Mouse (Mus musculus): ENCODE measurements around the gene Sall2.
"Not testable (repeated sequence)": the region's sequence is repeated elsewhere in the genome, so short reads cannot be mapped to it uniquely, and the experiment has no call there.

Sall2 gene

DNA sequence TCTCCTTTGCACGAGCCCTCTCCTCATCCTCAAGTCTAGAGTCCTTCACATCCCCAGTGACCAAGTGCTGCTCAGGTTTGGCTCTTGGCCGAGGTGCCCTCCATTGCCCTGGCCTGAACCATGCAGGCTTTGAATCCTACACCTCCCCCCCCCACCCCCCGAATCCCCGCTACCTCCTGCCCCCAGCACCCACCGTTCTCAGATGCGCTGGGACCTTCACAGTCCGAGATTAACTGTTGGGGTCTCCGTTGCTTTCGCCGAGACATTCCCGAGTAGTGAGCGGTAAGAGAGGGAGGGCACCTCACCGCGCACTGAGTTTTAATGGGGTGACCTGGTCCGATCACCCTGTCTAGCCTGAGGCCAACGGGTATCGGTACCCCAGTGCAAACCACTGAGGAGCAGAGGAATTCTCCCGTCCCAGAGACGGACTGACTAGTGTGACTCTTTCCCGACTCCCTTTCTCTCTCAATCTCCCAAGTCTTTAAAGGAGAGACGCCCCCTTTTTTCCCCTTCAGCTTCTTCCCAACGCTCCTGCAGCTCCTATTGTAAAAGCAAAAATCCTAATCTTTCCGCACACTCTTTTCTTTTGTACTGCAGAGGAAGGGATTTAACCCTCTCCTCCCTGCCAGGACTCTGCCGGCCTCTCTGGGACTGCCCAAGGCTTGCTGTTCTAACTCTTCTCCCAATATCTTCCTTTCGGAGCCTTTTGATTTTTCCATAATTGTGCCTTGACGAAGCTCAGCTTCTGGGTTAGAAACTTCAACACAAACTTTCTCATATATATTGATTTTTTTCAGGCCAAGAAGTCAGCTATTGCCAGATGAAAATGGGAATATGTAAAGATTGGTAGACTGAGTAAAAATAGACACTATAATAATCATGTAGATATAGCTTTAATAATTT, at the start of gene Sall2:
Gene Sall2 (minus strand): TSS at position 853 of the 903 bp plus-strand sequence.
- no peak for DNase-seq

DNA sequence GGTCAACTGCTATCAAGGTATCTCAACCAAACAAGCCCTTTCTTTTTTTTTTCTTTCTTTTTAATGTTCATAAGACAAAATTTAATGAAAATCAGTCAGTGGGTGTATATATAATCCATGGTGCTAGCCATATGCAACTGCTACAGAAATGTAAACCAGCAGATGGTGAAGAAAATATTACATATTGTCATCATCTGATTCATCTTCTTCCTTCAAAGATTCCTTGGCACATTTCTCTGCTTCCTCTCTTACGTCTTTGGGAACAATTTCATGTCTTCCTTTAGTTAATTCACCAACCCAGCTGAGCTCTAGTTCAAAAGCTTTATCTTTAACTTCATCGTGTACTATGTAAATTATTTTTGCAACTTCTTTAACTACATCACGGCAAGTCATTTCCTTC, 40.2 kb upstream of the Sall2 start:
- no peak for DNase-seq

DNA sequence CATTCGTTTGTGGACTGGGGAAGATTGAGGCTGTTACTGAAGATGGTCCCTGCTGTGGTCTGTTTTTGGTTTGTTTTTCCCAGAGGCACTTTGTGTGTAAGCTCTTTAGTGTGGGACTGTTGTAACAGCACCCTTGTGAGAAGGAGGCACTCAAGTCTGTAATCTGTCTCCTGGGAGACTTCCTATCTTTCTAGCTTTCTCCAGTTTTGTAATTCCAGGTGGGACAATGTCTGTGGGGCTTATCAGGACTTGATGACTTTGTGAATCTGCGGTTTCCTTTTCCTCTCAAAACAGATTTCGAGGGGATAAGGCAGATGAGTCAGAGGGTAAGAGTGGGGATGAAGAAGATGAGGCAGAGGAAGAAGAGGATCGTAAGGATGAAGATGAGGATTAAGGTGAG, 27.7 kb upstream of the Sall2 start, which contains the start of gene Olfr1513:
Gene Olfr1513 (minus strand): TSS at position 101 of the 400 bp plus-strand sequence.
- no peak for DNase-seq

DNA sequence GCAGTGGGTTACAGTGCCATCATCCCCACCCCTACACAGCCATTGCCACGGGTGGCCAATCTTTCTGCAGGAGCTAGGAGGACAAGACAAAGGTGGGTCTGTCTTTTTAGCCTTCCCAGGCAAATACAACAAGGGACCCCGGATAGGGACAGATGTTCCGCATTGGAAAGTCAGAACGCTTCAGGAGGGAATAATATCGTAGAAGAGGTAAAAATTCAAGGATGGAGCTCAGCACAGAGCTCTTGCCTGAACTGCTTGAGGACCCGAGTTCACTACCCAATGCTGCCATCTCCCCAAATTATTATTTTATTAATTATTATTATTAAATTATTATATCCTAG, 10.9 kb upstream of the Sall2 start:
- no peak for DNase-seq

DNA sequence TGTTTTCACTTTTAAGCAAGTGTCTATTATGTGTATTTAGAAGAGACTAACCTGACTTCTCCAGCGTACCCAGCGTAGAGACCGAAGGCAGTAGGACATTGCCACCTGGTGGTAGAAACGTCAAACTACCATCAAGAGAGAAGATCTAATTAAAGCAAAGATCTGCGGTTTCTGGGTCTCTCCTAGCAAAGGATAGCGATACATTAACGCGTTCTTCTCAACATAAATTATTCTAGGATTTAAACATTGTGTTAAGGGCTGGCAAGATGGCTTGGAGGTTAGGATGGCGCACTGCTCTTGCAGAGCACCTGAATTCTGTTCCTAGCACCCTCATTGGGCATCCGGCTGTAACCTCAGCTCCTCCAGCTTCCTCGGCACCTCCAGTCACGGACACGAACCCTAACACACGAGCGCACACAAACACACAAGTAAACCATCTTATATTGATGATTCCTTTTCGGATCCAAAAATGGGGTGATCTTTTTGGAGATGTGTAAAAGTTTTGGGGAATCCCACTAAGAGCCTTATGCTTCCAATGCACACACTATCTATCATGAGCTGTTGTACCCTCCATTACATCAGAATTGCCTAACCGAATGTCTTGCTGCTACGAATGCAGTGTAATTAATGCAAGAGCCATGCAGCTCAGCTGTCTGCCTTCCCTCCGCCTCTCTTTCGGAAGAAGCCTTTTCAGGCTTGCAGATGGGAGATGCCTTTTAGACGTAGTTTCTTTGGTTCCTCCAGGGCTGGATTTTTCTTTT, 10.4 kb upstream of the Sall2 start:
- peak; percentile 57 for DNase-seq

DNA sequence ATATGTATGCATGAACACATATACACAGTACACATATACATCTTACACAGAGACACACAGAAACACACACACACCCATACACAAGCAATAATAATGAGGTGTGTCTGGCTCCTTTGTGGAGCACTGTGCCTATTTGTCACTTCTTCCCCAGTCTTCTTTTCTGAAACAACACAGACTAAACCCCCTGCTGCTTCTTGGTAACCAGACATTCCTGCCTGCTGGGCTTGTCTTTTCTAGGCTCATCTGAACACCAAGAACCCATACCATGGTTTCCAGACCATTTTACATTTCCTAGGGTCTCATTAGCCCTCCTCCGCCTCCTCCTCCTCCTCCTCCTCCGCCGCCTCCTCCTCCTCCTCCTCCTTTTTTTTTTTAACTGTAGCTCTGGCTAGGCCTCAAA, 3.6 kb upstream of the Sall2 start:
- DNase-seq: no peak

DNA sequence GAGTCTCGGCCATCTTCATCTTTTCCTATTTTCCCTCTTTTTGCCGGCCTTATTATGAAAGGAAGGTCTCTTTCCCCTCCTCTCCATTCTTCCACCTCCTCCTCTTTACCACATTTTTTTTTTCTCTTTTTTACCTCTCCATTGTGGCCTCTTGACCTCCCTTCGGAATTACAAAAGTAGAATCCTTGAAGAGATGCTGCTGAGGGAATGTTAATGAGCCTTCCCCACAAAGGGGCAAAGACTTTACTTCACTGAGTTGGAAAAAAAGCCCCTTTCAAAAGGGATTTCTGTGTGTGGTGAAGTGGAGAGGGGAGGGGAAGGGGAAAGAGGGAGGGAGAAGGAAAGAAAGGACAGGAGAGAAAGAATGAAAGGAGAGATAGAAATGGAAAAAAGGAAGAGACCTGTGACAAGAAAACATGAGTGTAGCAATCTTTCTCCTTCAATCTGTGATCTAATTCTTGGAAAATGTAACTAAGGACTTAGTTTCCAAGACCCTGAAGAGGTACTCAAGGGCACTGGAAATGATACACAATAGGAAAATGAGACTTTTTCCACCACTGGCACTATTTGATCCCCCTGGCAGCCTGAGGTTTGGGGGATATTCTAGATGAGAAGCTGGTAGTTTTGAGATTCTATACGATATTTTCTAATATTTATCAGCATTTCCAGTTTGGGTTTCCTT, 2.6 kb upstream of the Sall2 start:
- DNase-seq: no peak

DNA sequence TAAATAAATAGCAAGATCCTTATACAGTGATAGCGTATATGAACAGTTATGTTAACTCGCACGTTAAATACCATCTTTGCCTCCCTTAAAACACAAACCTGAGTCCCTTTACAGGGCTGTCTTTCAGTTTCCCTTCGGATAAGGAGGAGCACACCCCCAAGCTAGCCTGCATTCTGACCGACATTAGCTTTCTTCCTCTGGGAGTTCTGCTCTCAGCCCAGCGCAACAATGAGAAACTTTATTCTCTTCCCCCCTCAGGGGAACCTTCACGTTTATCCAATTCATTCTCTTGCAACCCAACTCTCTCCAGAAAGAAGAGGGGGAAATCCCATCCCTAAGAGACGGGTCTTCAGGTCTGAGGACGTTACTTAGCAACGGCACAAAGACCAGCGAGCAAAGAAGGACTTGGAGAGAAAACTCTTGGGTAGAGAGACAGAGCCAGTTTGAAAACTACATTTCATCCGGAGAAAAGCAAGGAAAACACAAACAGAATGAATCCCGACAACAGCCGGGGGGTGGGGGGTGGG, 1.1 kb downstream of the Sall2 start:
- DNase-seq: no peak

DNA sequence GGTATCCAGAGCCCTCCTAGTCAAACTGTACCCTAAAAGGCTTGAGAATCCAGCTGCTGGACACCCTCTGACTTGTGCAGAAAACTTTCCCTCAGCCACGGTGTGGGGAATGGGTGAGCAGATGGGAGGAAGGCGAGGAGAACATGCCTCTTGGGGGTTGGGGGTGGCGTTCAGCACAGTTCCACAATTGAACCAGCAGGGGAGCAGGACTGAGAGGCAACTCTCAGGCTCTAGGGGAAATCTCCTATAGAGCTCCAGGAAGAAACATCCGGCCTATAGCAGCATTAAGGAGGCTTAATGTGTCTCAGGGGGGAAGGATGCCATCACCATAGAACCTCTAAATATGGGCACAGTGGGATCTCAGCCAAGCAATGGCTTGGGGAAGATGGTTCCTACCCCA, 2.7 kb downstream of the Sall2 start:
- no peak for DNase-seq

DNA sequence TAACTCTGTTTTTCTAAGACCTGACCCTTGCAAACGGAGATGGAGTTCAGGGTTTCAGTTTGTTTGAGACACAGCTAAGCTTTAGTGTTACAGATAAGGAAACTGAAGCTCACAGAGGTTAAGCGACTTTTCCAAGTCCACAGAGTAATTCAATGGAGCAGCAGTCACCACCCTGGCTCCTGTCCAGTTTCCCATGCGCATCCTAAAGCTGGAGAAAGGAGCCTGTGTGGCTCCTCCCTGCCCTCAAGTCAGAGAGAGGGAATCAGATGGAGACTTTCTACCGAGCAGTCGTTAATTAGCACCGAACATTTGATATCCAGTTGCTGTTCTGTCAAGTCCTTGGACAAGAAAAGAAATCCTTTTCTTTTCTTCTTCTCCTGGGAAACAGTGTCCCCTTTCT, 9.2 kb downstream of the Sall2 start:
- no peak for DNase-seq

DNA sequence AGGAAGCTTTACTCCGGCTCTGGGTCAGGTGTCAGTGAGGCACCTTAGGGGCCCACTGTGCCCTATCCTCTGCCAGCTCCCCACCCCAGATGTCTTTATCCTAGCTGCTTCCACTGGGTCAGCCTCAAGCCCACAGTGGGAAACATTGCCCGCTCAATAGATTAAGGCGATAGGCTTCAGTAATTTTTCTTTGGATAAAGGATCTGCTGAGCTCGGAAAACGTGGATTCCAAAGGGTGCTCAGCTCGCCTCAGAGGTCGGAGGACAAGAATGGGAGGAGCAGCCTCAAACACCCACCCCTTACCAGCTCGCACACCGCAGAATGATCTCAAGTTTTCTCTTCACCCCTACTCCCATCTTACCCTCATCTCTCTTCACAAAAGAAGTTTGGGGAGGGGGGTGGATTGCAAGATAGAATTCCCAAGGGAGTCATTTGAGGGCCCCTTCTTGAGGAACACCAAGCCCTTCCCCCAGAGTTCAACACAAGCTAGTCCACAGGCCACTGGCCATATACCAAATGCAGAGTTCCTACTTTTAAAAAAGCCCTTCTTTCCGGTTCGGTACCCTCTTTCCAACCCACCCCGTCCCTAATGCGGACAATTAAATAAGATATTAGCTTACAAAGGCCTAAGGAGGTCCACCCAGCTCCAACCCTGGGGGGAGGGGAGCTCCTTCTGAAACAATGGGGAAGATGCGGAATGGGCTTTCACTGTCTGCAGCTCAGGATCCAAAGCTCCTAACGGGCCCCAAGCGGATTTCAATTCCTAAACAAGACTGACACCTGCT, 11.9 kb downstream of the Sall2 start:
- no peak for DNase-seq

DNA sequence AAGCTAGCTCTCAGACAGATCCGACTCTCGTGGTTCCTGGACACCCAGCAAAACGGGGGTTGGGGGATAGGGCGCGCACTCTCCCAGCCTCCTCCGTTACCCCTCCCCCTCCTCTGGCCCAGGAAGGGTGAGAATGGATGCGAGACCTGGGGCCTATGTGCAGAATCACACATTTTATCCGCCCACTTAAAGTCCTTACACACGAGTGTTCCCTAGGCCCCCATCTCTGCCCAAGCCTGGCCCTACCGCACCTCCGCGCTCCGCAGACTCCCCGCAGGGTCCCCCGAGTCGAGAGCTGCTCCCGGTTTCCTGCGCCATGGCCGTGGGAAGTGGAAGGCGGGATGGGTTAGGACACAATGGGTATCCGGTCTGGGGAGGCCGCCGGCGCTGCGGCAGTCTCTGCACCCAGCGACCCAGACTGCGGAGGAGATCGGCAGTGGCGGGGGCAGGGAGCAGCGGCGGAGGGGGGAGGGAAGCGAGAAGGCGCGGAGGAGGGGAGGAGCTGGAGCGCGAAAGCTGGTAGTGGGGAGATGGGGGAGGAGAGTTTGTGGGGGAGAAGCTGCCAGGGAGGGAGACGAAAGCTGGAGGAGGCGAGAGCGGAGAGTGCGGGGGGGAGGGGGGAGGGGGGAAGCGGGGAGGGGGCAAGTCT, 12.6 kb downstream of the Sall2 start:
- peak; percentile 78 for DNase-seq

DNA sequence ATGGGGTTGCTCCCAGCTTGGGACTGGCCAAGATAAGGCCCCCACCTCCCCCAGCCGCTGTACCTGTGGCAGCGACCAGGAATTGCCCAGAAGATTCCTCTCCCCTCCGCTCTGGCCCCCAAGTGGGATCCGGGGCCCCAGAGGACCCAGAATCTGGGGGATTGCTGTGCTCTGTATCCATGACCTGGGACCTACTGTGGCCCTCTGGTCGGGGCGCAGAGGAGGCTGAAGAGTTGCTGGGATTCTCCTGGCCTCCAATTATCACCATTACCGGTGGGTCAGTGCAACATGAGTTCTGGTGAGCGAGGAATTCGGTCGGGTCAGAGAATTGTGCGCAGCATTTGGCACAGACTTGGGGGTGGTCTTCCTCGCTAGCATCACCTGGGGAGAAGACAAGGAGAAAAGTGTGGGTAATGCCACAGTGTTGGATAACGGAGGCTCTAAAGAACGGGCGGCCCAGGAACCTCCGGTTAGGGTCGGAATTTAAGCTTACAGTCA, 13.2 kb downstream of the Sall2 start:
- DNase-seq: no peak

DNA sequence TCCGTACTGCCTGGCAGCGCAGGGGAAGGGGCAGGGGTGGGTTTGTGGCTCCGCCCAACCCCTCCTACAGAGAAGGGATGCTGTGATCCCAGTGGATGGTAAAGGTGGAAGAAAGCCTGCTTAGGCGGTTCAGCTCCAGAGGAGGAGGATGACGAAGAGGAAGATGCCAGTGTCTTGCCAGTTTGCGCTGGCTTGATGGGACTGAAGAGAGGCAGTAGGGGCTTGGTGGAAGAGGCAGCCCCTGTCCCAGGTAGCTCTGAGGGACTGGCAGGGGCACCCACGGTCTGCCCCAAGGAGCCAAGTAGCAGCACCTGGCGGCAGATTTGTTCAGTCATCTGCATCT, 13.8 kb downstream of the Sall2 start:
- DNase-seq: no peak

DNA sequence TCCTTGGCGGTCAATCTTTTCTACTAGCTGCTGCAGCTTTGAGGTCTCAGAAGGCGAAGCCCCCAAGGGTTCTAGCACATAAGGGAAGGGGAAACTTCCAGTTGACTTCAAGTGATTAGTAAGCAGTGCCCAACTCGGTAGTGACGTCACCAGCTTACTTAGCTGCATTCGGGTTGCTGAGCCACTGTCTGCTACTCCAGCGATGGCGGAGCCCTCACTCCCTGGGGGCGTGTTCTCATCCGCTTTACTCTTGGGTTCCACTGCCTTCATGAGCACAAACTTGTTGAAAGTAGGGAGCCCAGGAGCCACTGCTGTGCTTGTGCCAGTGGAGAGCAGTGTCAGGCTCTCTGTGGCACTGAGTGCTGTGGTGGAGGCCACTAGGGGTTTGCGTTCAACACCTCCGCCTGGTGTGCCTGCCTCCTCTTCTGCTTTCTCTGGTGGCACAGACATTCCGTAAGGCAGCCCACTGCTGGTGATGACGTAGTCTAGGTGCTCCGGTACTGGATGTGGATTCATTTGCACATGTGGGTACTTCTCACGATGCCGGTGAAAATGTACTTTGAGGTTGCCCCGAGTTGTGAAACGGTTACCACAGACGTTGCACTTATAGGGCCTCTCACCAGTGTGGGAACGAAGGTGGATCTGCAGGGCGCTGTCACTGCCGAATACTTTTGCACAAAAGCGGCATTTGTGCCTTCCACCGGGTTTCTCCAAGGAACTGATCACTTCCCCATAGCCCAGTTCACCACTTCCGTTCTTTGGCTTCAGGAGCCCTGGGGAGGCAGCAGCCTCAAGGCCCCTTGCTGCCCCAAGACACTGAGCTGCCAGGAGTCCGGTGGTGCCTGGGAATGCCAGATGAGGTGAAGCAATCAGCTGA, 14.4 kb downstream of the Sall2 start:
- DNase-seq: no peak

DNA sequence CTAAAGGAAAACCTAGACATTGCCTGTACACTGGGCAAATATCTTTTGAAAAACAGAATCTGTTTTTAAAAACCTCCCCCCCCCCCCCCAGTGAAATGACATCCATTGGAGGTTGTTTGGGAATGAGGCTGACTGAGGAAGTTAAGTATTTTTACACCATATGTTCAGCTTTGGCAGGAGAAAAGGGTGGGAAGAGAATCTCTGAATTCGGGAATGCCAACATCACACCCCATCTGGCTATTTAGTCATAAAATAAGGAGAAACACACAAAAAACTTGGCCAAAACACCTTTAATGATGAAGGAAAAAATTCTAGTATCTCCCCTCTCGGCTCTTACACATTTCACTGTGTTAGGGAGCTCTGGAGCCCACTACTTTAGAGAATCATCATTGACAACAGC, 17.7 kb downstream of the Sall2 start:
- no peak for DNase-seq

DNA sequence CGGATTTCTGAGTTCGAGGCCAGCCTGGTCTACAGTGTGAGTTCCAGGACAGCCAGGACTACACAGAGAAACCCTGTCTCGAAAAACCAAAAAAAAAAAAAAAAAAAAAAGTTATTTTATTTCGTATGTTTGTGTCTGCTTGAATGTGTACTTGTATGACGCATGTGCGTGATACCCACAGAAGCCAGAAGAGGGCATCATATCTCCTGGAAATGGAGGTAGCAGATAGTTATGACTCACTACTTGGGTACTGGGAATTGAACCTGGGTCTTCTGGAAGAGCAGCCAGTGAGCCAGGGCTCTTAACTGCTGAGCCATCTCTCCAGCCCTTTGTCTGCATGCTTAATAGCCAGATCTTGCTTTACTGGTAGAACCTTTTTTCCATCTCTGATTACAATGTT, 18.2 kb downstream of the Sall2 start:
- not testable (repeated sequence) for DNase-seq

DNA sequence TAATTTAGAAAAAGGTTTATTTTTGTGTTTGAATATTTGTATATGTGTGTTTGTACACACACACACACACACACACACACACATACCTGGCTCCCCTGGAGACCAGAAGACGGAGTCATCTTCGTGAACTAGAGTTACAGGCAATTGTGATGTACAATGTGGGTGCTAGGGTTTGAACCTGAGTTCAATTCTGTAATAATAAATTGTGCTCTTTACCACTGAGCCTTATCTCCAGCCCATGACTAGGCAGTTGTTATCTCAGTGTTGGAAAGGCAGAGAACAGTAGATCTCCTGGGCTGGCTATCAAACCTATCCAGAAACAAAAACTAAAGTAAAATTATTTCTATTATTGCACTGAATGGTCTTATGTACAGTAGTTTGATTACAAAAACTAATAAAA, 22.5 kb downstream of the Sall2 start:
- no peak for DNase-seq

DNA sequence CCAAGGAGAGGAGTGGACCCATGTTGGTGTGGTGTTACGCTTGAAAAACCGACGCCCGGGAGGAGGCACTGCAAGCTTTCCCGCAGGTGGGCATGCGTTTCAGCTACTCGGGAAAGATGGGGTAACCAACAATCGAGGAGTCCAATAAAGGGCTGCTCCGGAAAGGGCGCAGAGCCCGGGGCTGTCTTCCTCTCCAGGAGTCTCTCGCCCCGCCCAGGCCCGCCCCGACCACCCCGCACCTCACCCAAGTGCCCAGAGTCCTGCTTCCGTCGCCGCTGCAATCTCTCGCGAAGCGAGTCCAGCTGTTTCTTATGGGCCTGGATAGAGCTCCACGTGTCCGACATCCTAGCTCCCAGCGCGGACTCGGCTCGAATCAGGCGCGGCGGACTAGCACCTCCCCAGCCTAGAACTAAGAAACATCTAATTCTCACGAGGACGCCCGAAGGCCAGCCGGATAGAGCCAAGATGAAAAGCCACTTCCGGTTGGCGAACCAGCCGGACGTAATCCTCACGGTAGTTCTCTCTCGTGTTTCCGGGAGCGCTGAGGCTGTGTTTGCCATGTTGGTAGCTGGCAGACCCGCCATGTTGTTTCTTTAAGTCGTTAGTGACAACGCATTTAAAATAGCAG, 23.8 kb downstream of the Sall2 start, which contains the start of gene Mettl3:
Gene Mettl3 (minus strand): TSS at position 485 of the 628 bp plus-strand sequence.
- peak; percentile 89 for DNase-seq

DNA sequence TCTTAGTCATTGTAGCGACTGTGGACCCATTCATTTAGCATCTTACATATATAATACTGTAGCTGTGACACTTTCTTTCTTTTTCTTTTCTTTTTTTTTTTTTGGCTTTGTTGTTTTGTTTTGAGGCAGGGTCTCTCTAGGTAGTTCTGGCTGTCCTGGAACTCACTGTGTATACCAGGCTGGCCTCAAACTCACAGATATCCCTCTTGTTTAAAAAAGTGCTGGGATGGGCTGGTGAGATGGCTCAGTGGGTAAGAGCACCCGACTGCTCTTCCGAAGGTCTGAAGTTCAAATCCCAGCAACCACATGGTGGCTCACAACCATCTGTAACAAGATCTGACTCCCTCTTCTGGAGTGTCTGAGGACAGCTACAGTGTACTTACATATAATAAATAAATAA, 25.0 kb downstream of the Sall2 start:
- not testable (repeated sequence) for DNase-seq

Measured in right cerebral cortex, postnatal 14 days (tissue).